Mouse (Mus musculus) adrenal gland, adult 18-20 months (tissue): ENCODE data around the gene Ubiad1. TPM values are rescaled to one million over a fixed set of nuclear protein-coding genes. Genes with fewer than 3 reads are reported as not detected.

Source experiments
- DNase-seq, 2 experiments: peaks; one replicate each; pipeline ENCODE4 v3.0.0; 2021 to 2022; ENCODE audit warnings: low spot score in 2 of 2
- total RNA-seq, 2 experiments: library from RNA; stranded (reverse); gene quantifications; 1 replicate in 1 of 2; 2 replicates in 1 of 2; pipeline ENCODE4 v1.2.3; 2021

The Ubiad1 gene
- total RNA-seq, 2 experiments from 2014 or later: 21.5 to 22.4 TPM

DNA sequence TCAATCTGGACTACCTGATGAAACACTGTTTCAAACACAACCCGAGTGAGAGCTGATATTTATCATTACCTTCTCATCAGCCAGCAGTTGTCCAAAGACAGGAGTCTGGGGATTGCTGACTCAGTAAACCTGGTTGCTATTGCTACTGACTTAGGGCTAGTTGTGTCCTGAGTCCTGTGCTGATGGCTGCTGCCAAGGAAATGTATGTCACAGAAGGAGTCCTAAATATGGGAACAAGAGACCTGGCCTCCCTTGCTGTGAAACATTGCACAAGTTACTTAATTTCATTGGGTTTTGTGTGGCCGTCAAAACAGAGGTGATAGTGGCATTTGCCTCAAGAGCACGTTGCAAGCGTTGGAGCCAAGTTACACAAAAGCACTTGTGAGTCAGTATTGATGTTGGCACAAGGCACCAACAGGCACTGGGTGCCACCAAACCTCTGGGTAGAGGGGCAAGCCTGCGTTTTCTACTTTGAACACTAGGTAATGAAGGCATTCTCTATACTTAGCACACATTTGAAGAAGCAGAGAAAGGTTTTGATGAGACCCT lies 11.0 kb upstream of the Ubiad1 start:
- no peak for DNase-seq

DNA sequence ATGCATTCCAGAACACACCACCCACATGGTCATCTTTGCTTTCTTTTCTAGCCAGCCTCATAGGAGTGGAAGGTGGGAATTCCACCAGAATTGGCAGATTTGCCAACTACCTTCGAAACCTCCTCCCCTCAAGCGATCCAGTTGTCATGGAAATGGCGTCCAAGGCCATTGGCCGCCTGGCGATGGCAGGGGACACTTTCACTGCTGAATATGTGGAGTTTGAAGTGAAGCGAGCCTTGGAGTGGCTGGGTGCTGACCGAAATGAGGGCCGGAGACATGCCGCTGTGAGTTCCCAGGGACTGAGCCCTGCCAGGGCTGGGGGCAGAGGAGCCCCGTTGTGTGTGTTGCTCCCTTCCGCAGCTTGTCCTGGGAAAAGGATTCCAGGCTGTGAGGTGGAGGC lies 9.1 kb upstream of the Ubiad1 start:
- no peak for DNase-seq

GRCm38 (mm10) chr4:148448853-148449245 lies 4.3 kb upstream of the Ubiad1 start:
- peak; percentile 59 to 62 for DNase-seq

- DNase-seq: peak; percentile 81 to 82
Observed at GRCm38 (mm10) chr4:148448179-148448852, 3.7 kb upstream of the Ubiad1 start, which contains the start of gene Mtor. TSS of gene Mtor (plus strand) at chr4:148448611.

DNA sequence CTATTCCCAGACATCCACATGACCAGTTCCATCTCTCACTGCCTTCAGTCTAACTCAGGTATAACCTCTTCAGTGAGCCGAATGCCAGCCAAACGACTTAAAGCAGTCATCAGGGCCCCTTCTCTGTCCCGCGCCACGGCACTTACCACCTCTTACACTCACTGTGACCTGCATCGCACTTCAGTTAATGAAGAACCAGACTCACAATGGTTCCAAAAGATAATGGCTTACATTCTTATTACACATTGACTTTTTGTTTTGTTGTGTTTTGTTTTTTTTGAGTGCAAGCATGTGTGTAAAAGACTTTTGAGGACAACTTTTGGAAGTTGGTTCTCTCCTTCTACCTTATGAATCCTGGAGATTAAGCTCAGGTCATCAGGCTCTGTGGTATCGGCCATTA lies 2.0 kb downstream of the Ubiad1 start:
- DNase-seq: no peak

DNA sequence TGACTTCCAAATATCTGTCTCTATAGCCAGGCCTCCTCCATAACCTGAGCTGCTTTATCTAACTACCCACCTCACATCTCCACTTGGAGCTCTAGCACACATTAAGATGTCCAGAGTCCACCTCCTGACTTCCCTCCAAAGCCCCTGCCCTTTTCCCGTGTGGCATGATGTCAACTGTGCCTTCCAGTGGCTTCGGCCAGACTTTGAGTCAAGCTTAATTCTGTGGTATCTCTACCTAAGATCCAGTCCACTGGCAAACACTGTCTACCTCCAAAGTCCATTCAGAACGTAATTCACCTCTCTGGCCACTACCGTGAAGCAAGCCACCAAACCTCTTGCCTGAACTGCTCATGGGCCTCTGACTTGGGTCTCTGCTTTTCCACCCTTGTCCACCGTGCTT lies 2.6 kb downstream of the Ubiad1 start:
- DNase-seq: no peak

GRCm38 (mm10) chr4:148435657-148436330 lies 8.8 kb downstream of the Ubiad1 start:
- DNase-seq: no peak

- no peak for DNase-seq
Observed at GRCm38 (mm10) chr4:148435106-148435505, 9.5 kb downstream of the Ubiad1 start.

GRCm38 (mm10) chr4:148434554-148434953 lies 10.0 kb downstream of the Ubiad1 start:
- no peak for DNase-seq

DNA sequence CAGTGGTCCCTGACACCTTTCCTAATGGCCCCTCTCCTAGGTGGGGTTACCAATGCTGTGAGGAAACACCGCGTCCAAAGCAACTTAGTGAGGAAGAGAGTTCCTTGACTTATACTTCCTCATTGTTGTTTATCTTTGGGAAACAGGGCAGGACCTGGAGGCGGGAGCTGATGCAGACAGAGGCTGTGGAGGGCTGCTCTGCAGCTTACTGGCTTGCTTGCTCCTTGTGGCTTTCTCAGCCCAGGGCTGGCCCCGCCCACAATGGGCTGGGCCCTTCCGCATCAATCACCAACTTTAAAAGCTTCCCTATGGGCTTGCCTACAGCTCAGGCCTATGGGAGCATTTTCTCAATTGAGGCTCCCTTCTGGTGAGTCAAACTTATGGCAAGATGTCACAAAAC lies 10.8 kb downstream of the Ubiad1 start:
- DNase-seq: no peak

- DNase-seq: no peak
Observed at GRCm38 (mm10) chr4:148433336-148433735, 11.2 kb downstream of the Ubiad1 start.

DNA sequence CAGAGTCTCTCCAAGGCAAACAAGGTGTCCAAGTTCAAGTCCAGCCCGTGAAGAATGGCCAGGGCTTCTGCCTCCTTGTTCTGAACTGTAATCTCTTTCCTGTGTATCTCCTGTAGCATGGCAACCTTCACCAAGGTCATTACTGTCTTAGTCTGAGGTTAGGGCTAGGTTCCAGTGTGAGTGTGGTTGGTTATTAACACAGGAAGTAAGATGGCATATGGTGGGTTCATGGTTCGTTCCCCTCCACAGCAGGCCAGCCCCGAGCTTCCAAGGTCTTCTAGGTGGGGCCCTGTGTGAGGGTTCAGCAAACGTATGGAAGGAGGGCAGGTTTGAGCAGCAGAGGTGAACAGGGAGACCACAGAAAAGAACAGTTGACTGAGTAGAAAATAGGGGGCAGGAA lies 12.1 kb downstream of the Ubiad1 start:
- no peak for DNase-seq

GRCm38 (mm10) chr4:148430880-148431519 lies 13.6 kb downstream of the Ubiad1 start:
- no peak for DNase-seq

- DNase-seq: peak; percentile 61 to 75
Observed at GRCm38 (mm10) chr4:148429686-148430085, 14.9 kb downstream of the Ubiad1 start.

GRCm38 (mm10) chr4:148429121-148429520 lies 15.4 kb downstream of the Ubiad1 start:
- DNase-seq: no peak

DNA sequence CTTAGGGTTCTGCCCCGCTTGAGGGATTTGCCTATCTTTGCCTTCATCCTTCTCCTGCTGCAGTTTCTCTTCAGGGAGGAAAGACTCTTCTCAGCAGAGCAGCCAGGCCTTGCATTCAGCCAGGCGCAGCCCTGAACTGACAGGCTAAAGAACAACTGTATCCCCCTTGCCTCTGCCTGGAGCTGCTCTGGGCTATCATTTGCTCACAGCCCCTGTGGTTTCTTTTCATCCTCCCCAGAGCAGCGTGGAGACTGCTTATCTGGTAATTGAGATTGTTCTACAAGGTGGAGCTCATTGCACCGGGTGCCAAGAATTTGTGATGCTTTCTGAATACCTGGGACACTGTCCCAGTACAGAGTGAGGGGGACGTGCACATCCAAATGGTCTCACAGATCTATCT lies 16.0 kb downstream of the Ubiad1 start:
- no peak for DNase-seq

DNA sequence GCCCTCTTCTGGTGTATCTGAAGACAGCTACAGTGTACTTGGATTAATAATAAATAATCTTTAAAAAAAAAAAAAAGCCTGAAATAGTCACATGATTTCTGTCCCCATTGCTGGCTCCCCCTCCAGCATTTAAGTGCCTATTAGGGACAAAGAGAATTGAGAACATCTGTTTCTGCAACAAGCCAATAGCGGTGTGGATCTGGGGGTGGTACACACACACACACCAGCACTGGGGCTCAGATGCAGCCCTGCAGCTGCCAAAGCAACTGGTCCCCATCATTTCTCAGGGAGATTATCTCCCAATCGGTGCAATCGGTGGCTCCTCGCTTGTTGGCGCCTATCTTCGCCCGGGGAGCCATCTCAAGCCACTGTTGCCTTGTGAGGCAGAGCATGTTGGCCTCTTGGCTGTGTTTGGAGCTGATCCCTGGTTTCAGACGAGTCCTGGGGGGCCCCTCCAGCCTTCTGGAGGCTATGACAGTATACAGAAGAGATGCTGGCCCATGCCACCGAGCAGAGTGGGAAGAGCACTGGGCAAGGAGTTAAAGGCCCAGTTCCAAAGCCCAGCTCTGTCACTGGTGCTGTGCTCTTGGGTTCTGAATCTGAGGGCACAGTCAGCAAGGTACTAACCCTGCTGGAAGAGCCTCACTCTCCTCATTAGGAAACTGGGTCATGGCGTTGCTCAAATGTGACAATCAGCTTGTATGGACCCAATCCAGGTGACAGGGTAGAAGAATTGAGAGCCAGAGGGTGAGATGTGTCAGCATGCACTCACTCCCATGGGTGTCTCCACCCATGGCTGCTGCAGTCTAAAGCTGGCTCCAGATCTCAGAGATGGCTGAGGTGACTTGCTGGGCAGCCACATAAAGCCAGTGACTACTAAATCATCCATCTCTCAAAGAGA lies 17.4 kb downstream of the Ubiad1 start:
- DNase-seq: no peak

DNA sequence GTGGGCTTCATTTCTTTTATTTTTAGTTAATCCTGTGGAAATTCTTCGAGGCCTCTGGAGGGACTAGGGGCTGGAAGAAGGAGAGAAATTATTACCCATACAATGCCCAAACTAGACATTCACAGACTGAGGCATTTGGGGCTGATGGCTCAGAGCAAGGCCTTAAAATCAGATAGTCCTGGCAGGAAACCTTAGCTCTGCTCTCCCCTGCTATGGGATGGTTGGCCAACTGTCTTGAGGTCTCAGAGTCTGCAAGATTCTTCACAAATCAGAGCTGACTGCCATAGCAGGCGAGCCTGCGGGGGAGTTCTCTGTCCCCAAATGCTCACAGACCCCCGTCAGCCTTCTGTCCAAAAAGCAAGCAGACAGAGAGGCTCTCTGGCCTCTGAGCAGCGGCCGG lies 27.0 kb downstream of the Ubiad1 start:
- DNase-seq: no peak

- DNase-seq: no peak
Observed at GRCm38 (mm10) chr4:148417074-148417526, 27.5 kb downstream of the Ubiad1 start.

- DNase-seq: no peak
Observed at GRCm38 (mm10) chr4:148415575-148415974, 29.0 kb downstream of the Ubiad1 start.
